Mouse (Mus musculus): Measurements from ENCODE around the gene Psmd9. TPM values are rescaled to one million over a fixed set of nuclear protein-coding genes. Genes with fewer than 3 reads are reported as not detected.
A peak's percentile ranks its signal among the peaks of the same experiment; 100 is the strongest.

Psmd9 gene
- polyA plus RNA-seq, 1 experiment from 2014 or later, result 71.0 TPM

- WGBS, result 22% methylated on average over 2 of the region's 2 CpGs
These were observed 66.5 kb downstream of the Psmd9 start for GRCm38 (mm10) chr5:123235731-123236130.

DNA sequence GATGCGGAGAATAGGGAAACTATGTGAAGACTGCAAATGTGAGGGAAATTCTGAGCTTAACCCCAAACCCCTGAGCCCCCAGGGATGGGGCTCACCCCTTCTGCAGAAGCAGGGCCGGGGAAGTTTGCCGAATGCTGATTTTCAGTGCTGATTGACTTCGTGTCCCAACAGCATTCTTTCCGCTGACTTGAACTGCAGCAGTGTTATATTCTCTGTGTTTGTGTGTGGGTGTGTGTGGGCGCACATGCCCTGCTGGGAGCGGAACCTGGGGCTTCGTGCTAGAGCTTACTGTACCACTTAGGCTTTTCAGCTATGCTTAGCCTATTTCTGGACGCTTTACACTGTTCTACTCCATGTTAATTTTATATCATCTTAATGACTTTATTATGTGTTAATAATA lies 67.2 kb downstream of the Psmd9 start:
- no peaks in the 10 kb centered on the region for H3K4me1 ChIP-seq (ENCODE audit: control insufficient read depth, insufficient read depth, low read length)
- no peaks in the 10 kb centered on the region for H3K9me3 ChIP-seq (replicated peaks; ENCODE audit: control insufficient read depth, low read length)
- H3K36me3 ChIP-seq (ENCODE audit: control insufficient read depth, insufficient read depth, low read length), result no peaks in the 10 kb centered on the region; the same call in 1 of the 2 replicates
- H3K4me3 ChIP-seq (replicated peaks; ENCODE audit: low read length), result no peak overlapping the region
- H3K27me3 ChIP-seq (ENCODE audit: control insufficient read depth, insufficient read depth, low read length), result no peaks in the 10 kb centered on the region
- no peak for ATAC-seq (ENCODE audit: insufficient read depth, low FRiP score)
- H3K9ac ChIP-seq (ENCODE audit: low read length), result no peak overlapping the region
- no peak overlapping the region for H3K4me2 ChIP-seq (ENCODE audit: low read depth, low read length)
- WGBS, result 81% methylated on average over 9 of the region's 9 CpGs
- no peak overlapping the region for H3K27ac ChIP-seq (ENCODE audit: low read length)

More at GRCm38 (mm10) chr5:123235731-123236130, 66.5 kb downstream of the Psmd9 start:
- H3K4me1 ChIP-seq (ENCODE audit: control insufficient read depth, insufficient read depth, low read length), result no peaks in the 10 kb centered on the region
- no peak overlapping the region for H3K27ac ChIP-seq (ENCODE audit: low read length)
- no peak overlapping the region for H3K4me2 ChIP-seq (ENCODE audit: low read depth, low read length)
- H3K27me3 ChIP-seq (ENCODE audit: control insufficient read depth, insufficient read depth, low read length), result no peaks in the 10 kb centered on the region
- H3K36me3 ChIP-seq (ENCODE audit: control insufficient read depth, insufficient read depth, low read length), result no peaks in the 10 kb centered on the region; the same call in 1 of the 2 replicates
- no peaks in the 10 kb centered on the region for H3K9me3 ChIP-seq (replicated peaks; ENCODE audit: control insufficient read depth, low read length)
- ATAC-seq (ENCODE audit: insufficient read depth, low FRiP score), result peak; percentile 64; the same call in 1 of the 2 replicates
- no peak overlapping the region for H3K9ac ChIP-seq (ENCODE audit: low read length)
- no peak overlapping the region for H3K4me3 ChIP-seq (replicated peaks; ENCODE audit: low read length)

DNA sequence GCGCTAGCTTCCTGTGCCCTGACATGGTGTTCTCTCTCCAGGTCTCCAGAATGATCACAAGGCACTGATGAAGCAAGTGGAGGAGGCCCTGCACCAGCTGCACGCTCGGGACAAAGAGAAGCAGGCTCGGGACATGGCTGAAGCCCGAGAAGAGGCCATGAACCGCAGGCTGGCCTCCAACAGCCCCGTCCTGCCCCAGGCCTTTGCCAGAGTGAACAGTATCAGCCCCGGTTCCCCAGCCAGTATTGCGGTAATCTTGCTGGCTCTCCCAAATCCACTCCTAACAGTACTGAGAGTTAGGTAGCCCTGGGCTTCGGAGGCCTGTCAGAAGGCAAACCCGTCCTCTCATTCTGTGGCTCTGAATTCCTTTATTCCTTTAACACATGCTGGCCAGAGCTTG lies 70.3 kb downstream of the Psmd9 start:
- Histone ChIP-seq H3K9ac (ENCODE audit: low read length) (no peak overlapping the region), H3K9me3 (replicated peaks; ENCODE audit: control insufficient read depth, low read length) (no peaks in the 10 kb centered on the region), H3K36me3 (ENCODE audit: control insufficient read depth, insufficient read depth, low read length) (peaks cover 4% of the 10 kb centered on the region; the same call in 1 of the 2 replicates), H3K27ac (ENCODE audit: low read length) (no peak overlapping the region), H3K4me2 (ENCODE audit: low read depth, low read length) (no peak overlapping the region), H3K4me1 (ENCODE audit: control insufficient read depth, insufficient read depth, low read length) (no peaks in the 10 kb centered on the region), H3K27me3 (ENCODE audit: control insufficient read depth, insufficient read depth, low read length) (no peaks in the 10 kb centered on the region), H3K4me3 (replicated peaks; ENCODE audit: low read length) (no peak overlapping the region)
- ATAC-seq (ENCODE audit: insufficient read depth, low FRiP score), result no peak
- WGBS, result 96% methylated on average over 11 of the region's 11 CpGs

DNA sequence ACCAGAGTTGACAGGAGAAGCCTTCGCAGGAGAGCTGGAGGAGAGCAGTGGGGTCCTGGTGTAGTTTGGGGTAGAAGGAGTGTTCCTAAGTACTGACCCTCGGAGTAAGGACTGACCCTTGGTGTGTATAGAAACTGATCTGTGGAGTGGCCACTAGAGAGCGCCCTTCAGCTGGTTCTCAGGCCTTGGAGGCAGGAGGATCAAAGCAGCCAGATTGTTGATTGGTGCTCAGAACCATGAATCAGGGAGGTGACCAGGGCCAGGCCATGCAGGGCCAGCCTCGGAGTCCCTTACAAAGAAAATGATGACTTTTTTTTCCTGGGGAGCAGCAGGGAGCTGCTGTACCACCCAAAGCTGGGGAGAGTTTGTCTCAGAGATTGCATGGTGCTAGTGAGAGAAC lies 76.3 kb downstream of the Psmd9 start:
- Histone ChIP-seq H3K4me1 (ENCODE audit: control insufficient read depth, insufficient read depth, low read length) (no peaks in the 10 kb centered on the region), H3K4me2 (ENCODE audit: low read depth, low read length) (no peak overlapping the region), H3K9me3 (replicated peaks; ENCODE audit: control insufficient read depth, low read length) (no peaks in the 10 kb centered on the region), H3K27me3 (ENCODE audit: control insufficient read depth, insufficient read depth, low read length) (no peaks in the 10 kb centered on the region), H3K4me3 (replicated peaks; ENCODE audit: low read length) (no peak overlapping the region), H3K9ac (ENCODE audit: low read length) (no peak overlapping the region), H3K27ac (ENCODE audit: low read length) (no peak overlapping the region), H3K36me3 (ENCODE audit: control insufficient read depth, insufficient read depth, low read length) (peaks cover 4% of the 10 kb centered on the region; the same call in 1 of the 2 replicates)
- WGBS, result 26% methylated on average over 4 of the region's 4 CpGs
- no peak for ATAC-seq (ENCODE audit: insufficient read depth, low FRiP score)

GRCm38 (mm10) chr5:123251390-123251789 lies 82.2 kb downstream of the Psmd9 start:
- H3K36me3 ChIP-seq (ENCODE audit: control insufficient read depth, insufficient read depth, low read length), result no peaks in the 10 kb centered on the region
- no peaks in the 10 kb centered on the region for H3K27me3 ChIP-seq (ENCODE audit: control insufficient read depth, insufficient read depth, low read length)
- ATAC-seq (ENCODE audit: insufficient read depth, low FRiP score), result no peak
- H3K4me2 ChIP-seq (ENCODE audit: low read depth, low read length), result peak overlapping the region; percentile 61
- 62% methylated on average over 8 of the region's 8 CpGs for WGBS
- H3K9me3 ChIP-seq (replicated peaks; ENCODE audit: control insufficient read depth, low read length), result no peaks in the 10 kb centered on the region
- H3K9ac ChIP-seq (ENCODE audit: low read length), result no peak overlapping the region
- H3K4me1 ChIP-seq (ENCODE audit: control insufficient read depth, insufficient read depth, low read length), result peaks cover 6% of the 10 kb centered on the region; the same call in 1 of the 2 replicates
- H3K4me3 ChIP-seq (replicated peaks; ENCODE audit: low read length), result no peak overlapping the region
- H3K27ac ChIP-seq (ENCODE audit: low read length), result no peak overlapping the region

GRCm38 (mm10) chr5:123251834-123252233 lies 82.6 kb downstream of the Psmd9 start, which contains the start of gene Wdr66:
Gene Wdr66, plus strand, starts transcription at chr5:123252102.
- H3K27ac ChIP-seq (ENCODE audit: low read length), result no peak within 1 kb of the TSS
- ATAC-seq (ENCODE audit: insufficient read depth, low FRiP score), result peak; percentile 91
- H3K36me3 ChIP-seq (ENCODE audit: control insufficient read depth, insufficient read depth, low read length), result no peaks in the 10 kb centered on the region
- peaks cover 6% of the 10 kb centered on the region; the same call in 1 of the 2 replicates for H3K4me1 ChIP-seq (ENCODE audit: control insufficient read depth, insufficient read depth, low read length)
- no peaks in the 10 kb centered on the region for H3K27me3 ChIP-seq (ENCODE audit: control insufficient read depth, insufficient read depth, low read length)
- no peaks in the 10 kb centered on the region for H3K9me3 ChIP-seq (replicated peaks; ENCODE audit: control insufficient read depth, low read length)
- H3K4me2 ChIP-seq (ENCODE audit: low read depth, low read length), result peak within 1 kb of the TSS; percentile 61
- H3K9ac ChIP-seq (ENCODE audit: low read length), result peak within 1 kb of the TSS; percentile 7
- H3K4me3 ChIP-seq (replicated peaks; ENCODE audit: low read length), result peak within 1 kb of the TSS; percentile 31
- 3% methylated on average over 18 of the region's 18 CpGs for WGBS

- H3K27me3 ChIP-seq (ENCODE audit: control insufficient read depth, insufficient read depth, low read length), result no peaks in the 10 kb centered on the region
- ATAC-seq (ENCODE audit: insufficient read depth, low FRiP score), result no peak
- no peaks in the 10 kb centered on the region for H3K9me3 ChIP-seq (replicated peaks; ENCODE audit: control insufficient read depth, low read length)
- peak overlapping the region; percentile 64 for H3K27ac ChIP-seq (ENCODE audit: low read length)
- peak overlapping the region; percentile 6 for H3K4me3 ChIP-seq (replicated peaks; ENCODE audit: low read length)
- H3K36me3 ChIP-seq (ENCODE audit: control insufficient read depth, insufficient read depth, low read length), result no peaks in the 10 kb centered on the region
- H3K4me2 ChIP-seq (ENCODE audit: low read depth, low read length), result peak overlapping the region; percentile 47
- peak overlapping the region; percentile 35; the same call in 1 of the 2 replicates for H3K9ac ChIP-seq (ENCODE audit: low read length)
- WGBS, result 22% methylated on average over 23 of the region's 23 CpGs
- H3K4me1 ChIP-seq (ENCODE audit: control insufficient read depth, insufficient read depth, low read length), result peaks cover 5% of the 10 kb centered on the region; the same call in 1 of the 2 replicates
These were observed 87.9 kb downstream of the Psmd9 start for GRCm38 (mm10) chr5:123256841-123257755.

DNA sequence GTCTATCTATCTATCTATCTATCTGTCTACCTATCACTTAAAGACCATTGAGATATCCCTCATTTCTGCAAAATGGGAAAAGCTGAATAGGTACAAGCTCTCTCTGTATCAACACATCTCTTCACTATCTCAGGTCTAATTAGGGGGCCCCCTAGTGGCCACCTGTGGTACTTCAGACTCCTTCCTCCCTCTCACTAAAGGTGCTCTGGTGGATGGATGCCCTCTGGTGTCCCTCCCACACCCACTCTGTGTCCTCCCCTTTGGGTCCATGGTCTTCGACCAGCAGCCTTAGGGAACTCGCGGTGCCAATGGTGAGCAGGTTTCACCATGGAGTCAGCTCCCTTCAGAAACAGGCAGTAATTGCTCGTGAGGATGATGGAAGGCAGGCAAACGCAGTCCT lies 89.8 kb downstream of the Psmd9 start:
- peaks cover 5% of the 10 kb centered on the region; the same call in 1 of the 2 replicates for H3K4me1 ChIP-seq (ENCODE audit: control insufficient read depth, insufficient read depth, low read length)
- 46% methylated on average over 5 of the region's 5 CpGs for WGBS
- H3K9me3 ChIP-seq (replicated peaks; ENCODE audit: control insufficient read depth, low read length), result no peaks in the 10 kb centered on the region
- no peak overlapping the region for H3K9ac ChIP-seq (ENCODE audit: low read length)
- H3K36me3 ChIP-seq (ENCODE audit: control insufficient read depth, insufficient read depth, low read length), result no peaks in the 10 kb centered on the region
- no peak overlapping the region for H3K4me3 ChIP-seq (replicated peaks; ENCODE audit: low read length)
- no peak for ATAC-seq (ENCODE audit: insufficient read depth, low FRiP score)
- H3K4me2 ChIP-seq (ENCODE audit: low read depth, low read length), result no peak overlapping the region
- no peak overlapping the region for H3K27ac ChIP-seq (ENCODE audit: low read length)
- no peaks in the 10 kb centered on the region for H3K27me3 ChIP-seq (ENCODE audit: control insufficient read depth, insufficient read depth, low read length)

DNA sequence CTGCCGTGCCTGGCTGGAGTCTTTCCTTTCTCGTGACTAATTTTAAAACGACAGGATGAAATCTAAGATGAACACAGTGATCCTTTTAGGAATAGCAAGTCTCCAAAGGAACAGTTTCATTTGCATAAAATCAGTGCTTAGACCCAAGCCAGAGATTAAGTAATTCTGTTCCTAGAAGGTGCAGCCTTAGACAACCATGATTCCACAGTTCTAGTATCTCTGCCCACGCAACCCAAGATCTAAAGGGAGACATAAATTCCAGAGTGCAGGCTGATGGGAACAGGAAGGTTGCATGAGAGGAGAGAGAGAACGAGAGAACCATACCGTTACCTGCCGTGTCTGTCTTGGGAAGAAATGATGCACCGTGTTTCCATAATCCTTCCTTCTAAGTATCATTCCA lies 91.5 kb downstream of the Psmd9 start:
- H3K4me3 ChIP-seq (replicated peaks; ENCODE audit: low read length), result no peak overlapping the region
- WGBS, result 78% methylated on average over 8 of the region's 8 CpGs
- H3K27ac ChIP-seq (ENCODE audit: low read length), result no peak overlapping the region
- ATAC-seq (ENCODE audit: insufficient read depth, low FRiP score), result no peak
- no peaks in the 10 kb centered on the region for H3K36me3 ChIP-seq (ENCODE audit: control insufficient read depth, insufficient read depth, low read length)
- H3K9ac ChIP-seq (ENCODE audit: low read length), result no peak overlapping the region
- no peak overlapping the region for H3K4me2 ChIP-seq (ENCODE audit: low read depth, low read length)
- H3K4me1 ChIP-seq (ENCODE audit: control insufficient read depth, insufficient read depth, low read length), result peaks cover 5% of the 10 kb centered on the region; the same call in 1 of the 2 replicates
- H3K27me3 ChIP-seq (ENCODE audit: control insufficient read depth, insufficient read depth, low read length), result no peaks in the 10 kb centered on the region
- no peaks in the 10 kb centered on the region for H3K9me3 ChIP-seq (replicated peaks; ENCODE audit: control insufficient read depth, low read length)

Measured in stomach, embryonic 16.5 days (tissue).